Mouse (Mus musculus) retina, postnatal 7 days (tissue): ENCODE data around the gene Ntrk3.

Source experiments
- DNase-seq: peaks from one replicate; pipeline ENCODE4 v3.0.0-alpha.2; 2012; ENCODE audit warnings: low read depth, low spot score

Gene Ntrk3

DNA sequence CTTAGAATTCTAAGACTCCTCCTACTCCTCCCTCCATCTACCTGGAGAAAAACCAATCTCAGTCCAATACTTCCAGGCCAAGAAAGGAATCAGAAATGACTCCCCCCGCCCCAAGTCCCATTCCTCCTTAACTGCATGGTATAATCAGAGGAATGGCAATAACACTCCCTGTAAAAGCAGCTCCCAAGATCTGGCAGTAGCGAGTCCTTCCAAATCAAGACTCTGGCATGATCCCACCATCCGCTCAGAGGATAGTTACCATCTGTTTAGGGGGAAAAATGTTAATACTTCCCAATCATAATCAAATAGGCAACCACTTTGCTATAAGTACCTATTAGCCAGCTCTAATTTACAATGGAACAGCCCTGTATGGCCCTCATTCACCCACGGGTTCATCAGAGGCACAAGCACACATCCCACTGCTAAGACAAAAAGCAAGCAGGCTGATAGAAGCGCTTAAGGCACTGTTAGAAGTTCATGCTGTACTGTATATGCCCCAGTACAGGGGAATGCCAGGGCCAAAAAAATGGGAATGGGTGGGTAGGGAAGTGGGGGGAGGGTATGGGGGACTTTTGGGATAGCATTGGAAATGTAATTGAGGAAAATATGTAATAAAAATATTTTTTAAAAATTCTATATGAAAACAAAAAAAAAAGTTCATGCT, 294.3 kb downstream of the Ntrk3 start:
- DNase-seq: no peak

DNA sequence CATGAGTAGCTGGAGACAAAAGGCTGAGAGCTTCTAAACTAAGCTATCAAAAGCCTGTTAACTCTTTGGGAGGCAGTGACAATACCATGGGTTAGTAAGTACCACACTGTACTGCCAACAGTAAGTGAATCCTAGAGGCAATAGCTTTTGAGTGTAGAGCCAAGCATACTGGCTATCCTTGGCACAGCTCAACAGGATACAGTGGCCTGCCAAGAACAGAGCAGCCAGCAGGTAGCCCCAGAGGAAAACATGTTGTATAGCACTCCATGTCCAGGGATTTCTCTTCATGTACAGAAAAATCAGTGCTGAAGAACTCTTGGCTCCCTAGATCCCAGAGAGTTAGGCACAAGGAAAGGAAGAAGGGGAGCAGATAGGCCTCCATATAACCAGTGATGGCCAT, 296.1 kb downstream of the Ntrk3 start:
- no peak for DNase-seq

DNA sequence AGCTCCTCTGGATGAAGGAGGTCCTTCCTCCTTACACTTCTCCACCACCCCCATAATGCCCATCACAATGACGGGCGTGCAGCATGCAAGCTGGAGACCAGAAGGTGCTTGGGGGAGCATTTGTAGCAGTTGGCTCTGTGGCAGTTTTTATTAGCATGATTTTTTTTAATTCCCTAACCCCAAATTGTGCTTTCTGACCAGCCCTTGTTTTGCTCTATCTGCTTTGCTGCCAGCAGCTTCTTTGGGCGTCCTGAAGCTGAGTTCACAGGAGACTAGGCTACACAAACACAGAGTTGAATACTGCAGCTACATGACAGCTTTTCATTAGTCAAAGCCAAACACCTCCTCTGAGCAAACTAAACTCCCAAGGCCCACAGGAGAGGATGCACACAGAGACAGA, 296.9 kb downstream of the Ntrk3 start:
- DNase-seq: no peak

GRCm38 (mm10) chr7:78440476-78440875, 297.3 kb downstream of the Ntrk3 start:
- DNase-seq: no peak

DNA sequence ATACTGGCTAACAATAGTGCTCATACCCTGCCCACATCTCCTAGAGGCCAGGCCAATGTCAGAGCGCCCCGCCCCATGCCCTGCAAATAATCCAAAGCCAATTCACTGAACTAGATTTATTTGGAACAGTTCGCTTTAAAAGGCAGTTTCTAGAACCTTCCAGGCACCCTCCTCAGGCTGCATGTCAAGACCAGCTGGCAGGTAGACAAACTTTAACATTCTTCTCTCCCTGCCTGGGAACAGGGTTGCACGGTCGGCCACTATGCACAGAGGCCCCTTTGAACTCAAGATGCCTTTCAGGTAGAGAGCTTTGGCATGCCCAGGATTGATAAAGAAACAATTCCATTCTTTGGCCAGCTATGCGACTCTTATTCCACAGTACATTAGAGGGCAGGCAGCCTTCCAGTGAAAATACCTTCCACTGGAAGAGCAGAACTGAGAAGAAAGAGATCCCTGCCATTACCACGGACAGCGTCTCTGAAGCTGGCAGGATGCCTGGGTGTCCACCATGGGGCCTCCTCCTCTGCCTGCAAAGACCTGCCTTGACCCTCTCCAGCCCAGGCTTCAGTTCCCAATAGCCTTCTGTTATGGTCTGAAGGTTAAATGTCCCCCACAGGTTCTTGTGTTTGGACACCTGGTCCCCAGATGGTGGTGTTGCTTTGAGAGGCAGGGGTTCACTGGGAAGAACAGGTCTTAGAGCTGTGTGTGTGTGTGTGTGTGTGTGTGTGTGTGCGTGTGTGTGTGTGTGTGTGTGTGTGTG, 298.3 kb downstream of the Ntrk3 start:
- DNase-seq: no peak

DNA sequence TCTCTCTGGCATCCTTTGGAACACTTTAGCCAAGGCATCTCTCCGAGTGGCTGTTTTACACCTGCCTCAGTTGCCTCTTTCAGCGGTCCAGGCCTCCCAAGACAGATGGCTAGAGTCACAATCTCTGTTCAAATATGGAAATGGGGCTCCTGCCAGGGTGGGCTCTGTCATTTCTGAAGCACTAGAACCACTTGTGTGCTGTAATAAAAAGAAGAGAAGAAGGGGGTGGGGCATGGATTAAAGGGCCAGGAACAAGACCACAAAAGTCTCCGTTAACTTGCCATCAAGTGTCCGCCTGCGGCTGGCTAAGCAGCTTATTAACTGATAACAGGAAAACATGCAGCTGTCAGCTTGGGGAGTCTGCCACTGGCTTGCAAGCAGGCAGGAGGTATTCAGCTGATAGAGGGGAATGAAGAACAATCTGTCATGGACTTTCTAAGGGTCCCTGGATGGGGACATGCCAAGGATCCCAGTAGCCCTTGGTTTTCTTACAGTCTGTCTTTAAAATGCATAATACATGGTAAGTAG, 304.1 kb downstream of the Ntrk3 start:
- no peak for DNase-seq

DNA sequence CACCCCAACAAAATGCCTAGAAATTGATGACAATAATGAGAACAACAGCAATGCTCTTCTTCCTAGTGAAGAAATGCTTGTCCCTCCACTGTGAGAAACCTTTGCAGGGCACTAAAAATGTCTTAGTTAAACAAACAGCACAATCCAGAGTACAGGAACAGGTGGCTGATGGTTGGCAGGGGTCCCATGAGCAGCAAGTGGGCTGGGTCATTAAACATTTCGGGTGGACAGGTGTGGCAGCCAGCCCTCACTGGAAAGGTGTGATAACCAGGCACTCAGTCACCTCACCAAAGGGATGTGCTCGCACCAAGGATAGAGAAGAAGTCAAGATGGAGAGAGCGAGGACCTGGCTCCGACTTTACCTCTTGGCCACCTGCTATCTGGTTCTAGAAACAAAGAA, 306.2 kb downstream of the Ntrk3 start:
- no peak for DNase-seq

DNA sequence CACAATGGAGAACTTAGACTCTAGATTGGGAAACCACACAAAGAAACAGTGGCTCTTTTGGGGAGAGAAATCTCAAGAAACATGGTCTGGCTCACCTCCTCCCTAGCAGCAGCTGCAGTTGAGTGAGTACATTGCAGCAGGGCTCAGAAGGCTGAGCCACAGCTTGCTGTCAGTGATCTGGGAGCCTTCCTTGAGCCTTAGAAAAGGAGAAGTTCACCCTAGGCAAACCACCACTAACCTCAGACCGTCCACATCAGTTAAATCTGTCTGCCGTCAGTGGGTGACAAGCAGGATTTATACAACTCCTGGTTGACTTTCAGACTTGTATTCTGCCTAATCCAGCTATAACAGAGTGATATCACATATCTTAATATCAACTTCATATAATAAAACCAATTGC, 325.6 kb downstream of the Ntrk3 start:
- DNase-seq: no peak

- peak; percentile 29 for DNase-seq
These were observed 327.8 kb downstream of the Ntrk3 start for GRCm38 (mm10) chr7:78409970-78410369.

- no peak for DNase-seq
These were observed 331.0 kb downstream of the Ntrk3 start for GRCm38 (mm10) chr7:78406641-78407291.

GRCm38 (mm10) chr7:78404481-78404880, 333.3 kb downstream of the Ntrk3 start:
- DNase-seq: no peak

DNA sequence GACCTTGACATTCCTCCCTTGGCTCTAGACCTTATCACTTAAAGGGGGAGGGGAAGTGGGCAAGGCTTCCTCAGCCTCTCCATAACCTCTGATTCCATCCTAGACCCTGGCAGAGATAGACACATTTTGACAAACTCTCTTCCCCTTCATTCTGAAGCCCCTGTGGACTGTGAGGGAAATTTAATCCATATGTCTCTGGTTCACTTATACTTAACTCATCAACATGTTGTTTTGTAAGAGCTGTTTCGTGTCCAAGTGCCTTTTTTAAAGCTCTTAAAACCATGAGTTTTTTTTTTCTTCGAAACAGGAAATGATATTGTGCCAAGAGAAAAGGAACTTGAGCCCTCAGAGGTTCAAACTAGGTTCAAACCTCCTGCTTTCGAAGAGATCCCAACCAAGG, 335.3 kb downstream of the Ntrk3 start:
- no peak for DNase-seq

DNA sequence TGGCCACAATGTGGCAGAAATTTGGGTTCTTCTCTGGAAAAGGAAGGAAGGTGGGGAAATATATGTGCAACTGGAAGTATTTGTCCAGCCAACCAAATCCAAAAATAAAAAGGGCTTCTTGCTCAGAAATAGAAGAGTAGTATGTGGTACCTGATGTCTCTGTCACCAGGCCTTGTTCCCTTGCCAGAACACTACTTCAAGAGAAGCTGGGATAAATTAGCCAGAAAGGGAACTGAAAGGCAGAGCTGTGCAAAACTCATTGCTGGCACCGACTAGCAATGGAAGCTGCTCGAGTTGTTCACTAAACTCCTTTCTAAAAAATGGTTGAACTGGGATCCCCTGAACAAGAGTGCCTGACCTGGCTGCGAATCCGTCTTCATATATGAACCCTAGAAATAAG, 337.6 kb downstream of the Ntrk3 start:
- no peak for DNase-seq

DNA sequence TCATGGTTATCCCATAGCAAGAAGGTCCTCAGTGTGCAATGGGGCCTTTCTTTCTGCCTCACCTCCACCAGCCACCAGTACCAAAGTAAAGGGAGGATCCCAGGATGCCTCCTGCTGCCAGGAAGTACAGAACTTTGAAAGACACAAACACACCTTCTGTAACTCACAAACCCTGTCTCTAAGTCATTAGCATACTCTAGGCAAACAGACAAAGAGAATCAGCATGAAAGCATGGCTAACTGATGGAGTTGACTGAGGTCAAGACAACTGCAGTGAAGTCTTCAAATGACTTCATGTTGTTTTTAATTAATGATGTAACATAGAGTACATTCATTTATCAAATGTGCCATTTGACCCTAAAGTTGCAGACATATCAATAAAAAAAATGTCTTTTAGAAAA, 339.4 kb downstream of the Ntrk3 start:
- no peak for DNase-seq

DNA sequence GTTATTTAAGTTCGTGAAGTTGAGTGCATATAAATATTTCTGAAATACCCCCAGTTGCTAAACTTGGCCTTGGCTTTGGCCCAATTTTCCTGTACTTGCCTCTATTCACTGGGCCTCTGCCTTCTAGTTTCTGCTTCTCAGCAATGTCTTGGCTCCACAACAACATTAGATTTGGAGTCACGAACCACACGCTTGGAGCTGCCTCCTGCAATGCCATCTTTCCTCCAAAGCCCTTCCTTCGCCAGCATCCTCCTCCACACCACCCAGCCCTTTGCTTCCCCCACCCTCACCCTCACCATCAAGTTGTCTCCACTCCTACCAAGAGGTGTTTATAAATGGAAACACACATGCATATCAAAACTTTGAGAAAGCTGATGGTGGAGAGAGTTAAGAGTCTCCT, 340.6 kb downstream of the Ntrk3 start:
- DNase-seq: no peak

GRCm38 (mm10) chr7:78390019-78390418, 347.8 kb downstream of the Ntrk3 start:
- DNase-seq: no peak

DNA sequence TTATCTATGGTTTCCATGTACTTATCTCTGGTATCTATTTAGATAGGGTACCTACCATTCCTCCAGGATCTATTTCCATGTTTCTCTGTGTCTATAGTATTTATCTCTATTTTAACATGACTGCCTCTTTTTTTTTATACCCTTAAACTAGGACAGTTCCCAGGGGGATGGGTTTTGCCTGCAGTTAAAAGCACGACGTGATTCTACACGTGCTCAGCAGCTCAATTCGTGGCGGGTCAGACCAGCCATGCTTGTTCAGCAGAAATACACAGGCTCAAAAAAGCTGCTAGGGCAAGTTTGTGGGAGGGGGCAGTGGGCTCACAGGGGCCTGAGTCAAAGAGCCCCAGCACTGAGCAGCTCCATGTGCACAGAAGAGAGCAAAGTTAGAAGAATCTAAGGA, 349.7 kb downstream of the Ntrk3 start:
- DNase-seq: no peak

DNA sequence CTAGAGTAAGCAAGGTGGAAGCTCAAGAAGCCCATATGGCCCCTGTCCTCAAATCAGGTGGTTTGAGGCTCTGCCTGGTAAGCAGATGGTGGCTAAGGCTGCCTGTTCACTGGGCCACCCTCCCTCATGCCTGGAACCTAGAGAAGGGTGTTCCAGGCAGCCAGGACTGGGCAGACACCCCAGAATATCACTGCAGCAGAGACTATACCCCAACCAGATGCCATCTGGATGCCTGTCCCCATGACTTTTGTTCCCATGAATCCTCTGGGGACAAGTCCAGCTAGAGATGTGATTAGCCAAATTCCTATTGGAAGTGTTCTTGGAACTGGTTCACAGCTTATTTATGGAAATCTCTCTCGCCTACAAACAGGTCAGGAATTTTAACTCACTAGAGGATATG, 351.8 kb downstream of the Ntrk3 start:
- DNase-seq: no peak

GRCm38 (mm10) chr7:78384111-78384510, 353.7 kb downstream of the Ntrk3 start:
- DNase-seq: no peak

DNA sequence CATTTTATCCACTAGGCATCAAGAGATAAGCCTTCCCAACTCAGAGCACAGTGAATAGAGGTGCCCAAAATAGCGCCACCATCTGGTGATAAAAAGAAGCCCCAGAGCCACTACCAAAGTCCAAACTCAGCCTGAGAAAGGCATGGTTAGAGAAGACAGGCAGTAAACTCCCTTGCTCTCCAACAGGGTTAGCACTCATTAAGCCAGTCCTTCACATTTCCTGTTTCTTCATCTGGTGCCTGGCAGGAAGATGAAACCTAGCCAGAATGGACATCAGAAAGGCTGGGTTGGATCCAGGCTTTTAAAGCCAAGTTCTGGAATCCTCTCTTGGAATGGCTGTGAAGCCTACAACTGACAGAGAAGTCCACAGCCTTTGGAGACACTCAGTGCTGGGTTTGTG, 355.7 kb downstream of the Ntrk3 start:
- no peak for DNase-seq

DNA sequence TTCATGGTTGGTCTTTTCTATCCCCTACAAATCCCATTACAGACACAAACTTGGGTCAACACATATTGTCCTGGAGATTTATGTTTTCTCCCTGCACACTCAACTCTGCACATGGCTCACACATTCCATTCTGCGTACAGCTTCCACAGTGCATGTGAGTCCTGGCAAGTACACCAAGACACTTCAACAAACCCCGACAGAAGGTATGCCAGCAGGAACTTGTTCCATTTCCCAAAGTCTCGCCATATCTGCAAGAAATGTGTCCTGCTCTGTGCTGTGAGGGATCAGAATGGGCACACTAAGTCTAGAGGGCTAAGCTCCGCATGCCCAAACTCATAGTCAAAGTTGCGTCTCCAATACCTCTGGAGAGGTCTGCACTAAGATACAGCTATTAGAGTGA, 358.0 kb downstream of the Ntrk3 start:
- no peak for DNase-seq

DNA sequence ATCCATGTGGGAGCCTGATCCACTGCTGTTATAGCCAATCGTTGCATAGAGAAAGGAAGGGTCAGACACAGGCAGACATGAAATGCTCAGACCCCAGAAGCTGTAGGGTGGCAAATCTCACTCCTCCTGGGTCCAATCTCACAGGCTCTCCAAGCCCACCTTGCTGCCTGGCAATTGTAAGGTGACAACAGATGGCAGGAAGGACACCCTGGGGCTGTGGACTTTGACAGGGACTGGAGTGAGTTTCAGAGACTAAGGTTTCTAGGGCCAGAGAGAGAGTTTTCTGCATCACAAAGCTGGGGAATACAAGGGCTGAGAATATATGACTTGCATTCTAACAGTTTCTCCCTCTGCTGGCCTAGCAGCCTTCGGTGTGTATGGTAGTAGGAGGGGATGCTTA, 359.5 kb downstream of the Ntrk3 start:
- no peak for DNase-seq

- DNase-seq: no peak
These were observed 360.9 kb downstream of the Ntrk3 start for GRCm38 (mm10) chr7:78376875-78377274.
